Mouse (Mus musculus) gastrocnemius, postnatal 4 days (tissue): ENCODE results near the gene Gpsm1. TPM values are rescaled to one million over a fixed set of nuclear protein-coding genes. Genes with fewer than 3 reads are reported as not detected.
"Not testable (repeated sequence)": the region's sequence is repeated elsewhere in the genome, so short reads cannot be mapped to it uniquely, and the experiment has no call there.

ENCODE experiments used
- DNase-seq, 2 experiments: peaks; one replicate each; pipeline ENCODE4 v3.0.0; 2021 to 2022; ENCODE audit warnings: low spot score in 2 of 2, mixed read lengths in 2 of 2
- total RNA-seq, 2 experiments: library from RNA; stranded (reverse); gene quantifications; 2 replicates each; pipeline ENCODE4 v1.2.3; 2021

The Gpsm1 gene
- total RNA-seq, 2 experiments from 2014 or later: 24.1 to 28.1 TPM

DNA sequence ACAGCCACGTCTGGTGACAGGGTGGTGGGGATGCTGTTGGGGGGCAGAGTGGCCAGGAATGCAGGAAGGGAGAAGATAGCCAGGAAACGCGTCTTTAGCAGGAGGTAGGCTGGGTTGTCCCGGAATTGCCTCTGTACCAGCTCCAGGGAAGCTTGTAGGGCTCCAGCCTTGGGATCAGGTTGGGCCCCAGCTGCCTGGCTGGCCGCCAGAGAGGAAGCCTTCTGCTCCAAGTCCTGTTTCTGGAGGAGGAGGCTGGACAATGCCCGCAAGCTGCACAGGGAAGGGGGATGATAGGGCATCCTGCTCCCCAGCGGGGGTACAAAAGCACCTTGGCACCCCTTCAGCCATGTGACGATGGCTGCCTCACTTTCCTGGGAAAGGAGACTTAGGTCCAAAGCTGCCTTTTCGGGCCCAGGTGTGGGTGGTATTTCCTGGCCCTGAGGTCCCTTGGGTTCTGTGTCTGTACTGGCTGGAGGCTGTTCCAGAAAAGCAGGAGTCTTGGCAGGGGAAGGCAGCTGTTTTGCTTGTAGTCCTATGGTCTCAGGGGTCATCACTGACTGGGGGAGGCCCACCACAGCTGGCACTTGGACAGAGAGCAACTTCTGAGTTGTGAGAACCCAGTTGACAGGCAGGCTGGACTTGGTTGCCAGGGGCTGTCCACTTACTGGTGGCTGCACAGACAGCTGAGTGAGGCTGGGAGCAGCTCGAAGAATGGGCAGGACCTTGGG lies 49.6 kb downstream of the Gpsm1 start:
- DNase-seq: peak; percentile 77 to 88

DNA sequence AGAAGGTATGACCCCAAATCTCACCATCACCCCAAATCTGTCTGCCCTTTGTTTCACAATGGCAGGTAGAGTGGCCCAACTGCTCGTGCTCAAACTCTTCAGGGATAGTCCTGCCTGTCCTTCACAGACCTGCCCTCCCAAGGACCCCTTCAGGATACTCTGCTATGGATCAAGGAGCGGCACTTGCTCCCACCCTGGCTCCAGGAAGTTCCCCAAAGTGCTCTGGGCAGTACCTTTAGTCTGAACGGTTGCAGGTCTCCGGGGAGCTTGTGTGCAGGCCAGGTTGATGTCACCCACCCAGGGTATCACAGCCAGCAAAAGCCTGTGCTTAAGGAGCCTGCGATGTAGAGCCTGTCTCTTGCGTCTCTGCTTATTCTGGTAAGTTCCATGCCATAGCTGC lies 52.6 kb downstream of the Gpsm1 start:
- DNase-seq: no peak

DNA sequence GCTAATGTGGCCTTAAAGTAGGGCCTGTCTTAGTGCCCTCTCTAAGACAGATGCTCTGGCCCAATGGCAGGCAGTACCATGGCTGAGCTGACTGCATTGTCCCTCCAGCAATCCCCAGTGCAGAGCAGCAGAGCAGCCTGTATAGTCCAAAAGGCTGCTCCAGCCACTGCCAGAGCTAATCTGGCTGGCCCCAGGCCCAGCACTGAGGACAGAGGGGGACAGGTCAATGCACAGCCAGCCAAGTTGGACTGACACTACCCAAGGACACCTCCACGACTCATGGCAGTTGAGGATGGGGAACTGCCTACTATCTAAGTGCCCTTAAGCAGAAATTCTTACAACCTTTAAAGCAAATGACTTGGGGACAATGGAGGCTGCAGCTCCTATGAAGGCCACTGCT lies 53.3 kb downstream of the Gpsm1 start:
- no peak for DNase-seq

DNA sequence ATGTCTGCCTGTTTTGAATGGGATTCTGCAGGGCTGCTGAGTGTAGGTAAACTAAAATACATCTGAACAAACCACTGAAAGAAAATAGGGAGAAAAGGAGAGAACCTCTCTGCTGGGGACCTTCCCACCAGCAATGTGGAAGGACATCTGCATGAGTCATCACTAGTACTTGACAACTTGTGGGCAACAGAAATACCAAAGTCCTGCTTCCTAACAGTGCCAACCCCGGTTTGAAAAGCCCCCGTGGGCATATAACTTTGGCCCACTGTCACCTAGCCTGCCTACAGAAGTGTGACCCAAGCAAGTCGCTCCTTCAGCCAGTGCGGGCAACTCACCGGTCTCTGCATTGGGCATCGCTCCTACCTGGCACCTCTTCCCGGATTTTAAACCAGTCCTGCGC lies 57.1 kb downstream of the Gpsm1 start:
- no peak for DNase-seq

DNA sequence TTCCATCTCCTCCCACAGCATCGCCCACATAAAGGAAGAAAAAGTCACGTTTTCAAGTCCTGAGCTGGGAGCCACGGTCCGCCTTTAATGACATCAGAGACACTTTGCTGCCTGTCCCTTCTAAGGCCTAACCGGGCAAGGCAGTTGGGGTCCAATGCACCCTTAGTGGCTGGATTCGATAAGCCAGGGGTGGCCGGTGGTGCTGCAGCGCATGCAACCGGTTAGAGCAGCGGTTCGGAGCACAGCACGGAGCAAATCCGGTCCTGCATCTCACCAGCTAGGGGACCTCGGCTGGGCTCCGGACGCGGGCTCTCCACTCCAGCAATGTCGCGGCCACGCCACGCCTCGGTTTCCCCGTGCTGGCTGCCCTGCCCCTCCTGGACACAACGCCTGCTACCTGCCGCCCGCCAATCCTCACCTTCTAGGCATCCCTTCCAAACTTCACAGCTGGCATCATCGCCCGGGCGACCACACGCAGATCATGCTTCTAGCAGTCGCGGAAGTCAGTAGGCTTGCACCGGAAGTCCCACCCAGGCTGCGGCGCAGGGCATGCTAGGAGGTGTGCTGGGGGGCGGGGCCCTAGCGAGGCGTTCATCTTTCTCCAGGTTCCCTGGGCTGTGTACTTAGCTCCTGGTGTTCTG lies 64.9 kb downstream of the Gpsm1 start, which contains the start of gene Snapc4:
Snapc4 (minus strand) TSS at position 523 of the 641 bp plus-strand sequence.
- DNase-seq: peak; percentile 69 to 83

DNA sequence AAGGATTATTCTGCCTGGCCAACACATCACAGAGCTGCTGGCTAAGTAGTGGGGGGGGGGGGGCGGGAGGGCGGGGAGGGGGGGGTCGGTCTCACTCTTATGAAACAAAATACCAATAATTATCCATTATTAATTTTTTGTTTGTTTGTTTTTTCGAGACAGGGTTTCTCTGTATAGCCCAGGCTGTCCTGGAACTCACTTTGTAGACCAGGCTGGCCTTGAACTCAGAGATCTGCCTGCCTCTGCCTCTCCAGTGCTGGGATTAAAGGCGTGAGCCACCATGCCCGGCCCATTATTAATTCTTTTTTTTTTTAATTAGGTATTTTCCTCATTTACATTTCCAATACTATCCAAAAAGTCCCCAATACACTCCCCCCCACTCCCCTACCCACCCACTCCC lies 65.6 kb downstream of the Gpsm1 start:
- DNase-seq: not testable (repeated sequence)

DNA sequence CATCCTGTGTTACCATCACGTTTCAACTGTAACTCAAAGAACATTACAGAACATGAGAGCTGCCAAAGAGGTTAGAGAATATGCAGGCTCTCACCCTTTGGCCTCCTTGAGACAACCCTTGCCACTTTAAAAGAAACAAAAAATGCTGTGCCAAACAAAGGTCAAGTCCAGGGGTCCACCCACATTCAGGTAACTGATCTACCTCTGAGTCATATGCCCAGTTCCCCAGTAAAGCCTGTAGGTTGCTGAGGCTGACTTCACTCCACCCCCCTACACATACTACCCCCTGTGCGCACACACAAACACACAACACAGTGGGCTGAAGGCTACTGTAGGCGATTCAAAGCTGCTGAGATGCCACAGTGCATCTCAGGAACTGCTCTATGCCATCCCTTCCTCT lies 72.4 kb downstream of the Gpsm1 start:
- no peak for DNase-seq

DNA sequence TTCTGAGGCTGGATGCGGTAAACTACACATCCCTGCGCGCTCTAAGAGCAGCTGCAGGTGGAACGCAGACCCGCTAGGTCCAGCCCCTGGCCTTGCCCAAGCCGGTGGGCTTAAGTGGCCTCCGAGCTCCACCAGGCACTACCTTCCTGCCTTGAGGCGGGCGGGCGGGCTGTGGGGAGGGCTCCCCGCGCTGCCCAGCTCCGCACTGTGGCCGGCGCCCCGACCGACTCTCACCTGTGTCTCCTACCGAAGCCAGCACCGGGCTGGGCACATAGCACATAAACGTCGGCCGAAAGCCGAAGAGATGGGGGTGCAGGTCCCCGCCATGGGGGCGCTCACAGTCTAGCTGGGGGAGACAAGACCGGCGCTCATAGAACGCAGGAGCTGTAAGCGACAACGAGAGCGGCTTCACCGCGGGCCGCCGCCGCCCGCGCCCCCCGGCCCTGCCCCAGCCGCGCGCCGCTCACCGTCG lies 73.4 kb downstream of the Gpsm1 start:
- DNase-seq: peak in 1 of 2 experiments; percentile 31

DNA sequence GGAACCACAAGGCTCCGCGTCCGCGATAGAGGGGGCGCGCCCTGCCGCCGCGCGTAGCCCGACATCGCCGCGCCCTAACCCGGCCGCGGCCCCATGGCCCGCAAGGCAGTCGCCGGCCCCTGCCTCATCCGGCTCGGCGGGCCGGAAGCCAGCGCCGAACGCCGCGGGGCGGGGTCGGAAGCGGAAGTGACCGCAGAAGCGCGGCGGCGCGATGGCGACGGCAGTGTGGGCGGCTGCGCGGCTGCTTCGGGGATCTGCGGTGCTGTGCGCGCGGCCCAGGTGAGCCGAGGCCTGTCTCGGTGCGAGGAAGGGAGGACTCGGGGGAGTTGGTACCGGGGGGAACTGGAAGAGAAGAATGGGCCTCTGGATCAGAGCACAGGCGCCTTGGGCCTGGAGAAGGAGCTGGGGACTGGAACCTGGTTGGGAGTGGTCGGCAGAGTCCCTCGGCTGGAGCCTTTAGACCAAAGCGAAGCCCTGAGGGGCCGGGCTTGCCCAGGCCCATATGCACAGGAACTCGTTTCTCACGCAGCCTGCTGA lies 73.9 kb downstream of the Gpsm1 start, which contains the start of the genes Entr1 and Pmpca:
Entr1 (minus strand) TSS at position 163 of the 537 bp plus-strand sequence.
Pmpca (plus strand) TSS at position 186 of the 537 bp plus-strand sequence.
- DNase-seq: peak; percentile 79 to 88

DNA sequence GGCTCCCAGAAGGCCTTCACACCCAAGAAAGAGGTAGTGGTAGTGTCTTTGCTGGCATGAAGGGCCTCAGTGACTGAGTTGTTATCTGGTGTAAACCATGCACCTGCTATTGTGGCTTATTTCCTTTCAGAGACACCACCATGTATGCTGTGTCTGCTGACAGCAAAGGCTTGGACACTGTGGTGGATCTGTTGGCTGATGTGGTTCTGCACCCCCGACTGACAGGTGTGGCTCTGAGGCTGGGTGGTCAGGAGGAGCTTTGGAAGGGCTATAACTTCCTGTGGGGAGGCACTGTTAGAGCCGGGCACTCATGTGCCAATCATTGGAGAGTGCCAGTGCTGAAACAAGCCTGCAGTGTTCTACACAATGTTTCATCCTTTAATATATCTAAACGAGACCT lies 75.6 kb downstream of the Gpsm1 start:
- DNase-seq: no peak

DNA sequence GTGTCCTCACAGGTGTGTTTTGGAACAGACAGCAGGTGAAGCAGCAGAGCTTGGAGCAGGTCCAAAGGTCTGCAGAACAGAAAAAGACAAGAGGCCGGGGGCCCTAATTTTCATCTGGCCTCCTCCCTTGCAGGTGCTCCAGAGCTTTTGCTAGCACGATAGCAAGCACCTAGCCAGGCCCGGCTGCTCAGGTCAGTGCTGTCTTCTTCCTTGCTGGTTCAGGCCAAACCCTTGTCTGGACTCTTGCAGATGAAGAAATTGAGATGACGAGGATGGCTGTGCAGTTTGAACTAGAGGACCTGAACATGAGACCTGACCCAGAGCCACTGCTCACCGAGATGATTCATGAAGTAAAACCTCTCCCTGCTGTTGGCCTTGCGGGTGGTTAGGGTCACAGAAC lies 76.3 kb downstream of the Gpsm1 start:
- no peak for DNase-seq

Other genes with a start within 250 kb of the Gpsm1 start
- gene Nacc2, start 192.3 kb upstream of the Gpsm1 start, total RNA-seq: 10 to 100 TPM; 10.8 to 11.2 TPM
- gene Lhx3, start 107.2 kb upstream of the Gpsm1 start, total RNA-seq: not detected
- 10 to 100 TPM; 11.2 to 11.4 TPM for gene Qsox2, start 78.0 kb upstream of the Gpsm1 start, total RNA-seq
- gene Ccdc187, start 21.0 kb upstream of the Gpsm1 start, total RNA-seq: under 1 TPM; 0.10 to 0.15 TPM
- 10 to 100 TPM; 18.5 to 21.0 TPM for gene Dnlz, start 36.6 kb downstream of the Gpsm1 start, total RNA-seq
- gene Card9, start 45.4 kb downstream of the Gpsm1 start, total RNA-seq: 1 to 10 TPM; 1.6 to 1.8 TPM
- gene Snapc4, start 65.1 kb downstream of the Gpsm1 start, total RNA-seq: 10 to 100 TPM; 20.6 to 22.2 TPM
- 10 to 100 TPM; 42.7 to 50.2 TPM for gene Entr1, start 73.8 kb downstream of the Gpsm1 start, total RNA-seq
- gene Pmpca, start 73.8 kb downstream of the Gpsm1 start, total RNA-seq: 100 to 1,000 TPM; 123 to 124 TPM
- gene Inpp5e, start 93.7 kb downstream of the Gpsm1 start, total RNA-seq: 10 to 100 TPM; 12.5 to 13.2 TPM
- 10 to 100 TPM; 40.9 to 45.4 TPM for gene Sec16a, start 129.7 kb downstream of the Gpsm1 start, total RNA-seq
- 10 to 100 TPM; 48.4 to 52.9 TPM for gene Notch1, start 201.1 kb downstream of the Gpsm1 start, total RNA-seq